Mouse (Mus musculus) kidney, postnatal 25 days (tissue): ENCODE measurements around the gene Snai1.

Experiments used
- DNase-seq, 2 experiments: peaks; one replicate each; pipeline ENCODE4 v3.0.0; 2021; ENCODE audit warnings: mixed read lengths in 2 of 2

Snai1 gene

GRCm38 (mm10) chr2:167519606-167520252, 18.3 kb upstream of the Snai1 start:
- DNase-seq: no peak

DNA sequence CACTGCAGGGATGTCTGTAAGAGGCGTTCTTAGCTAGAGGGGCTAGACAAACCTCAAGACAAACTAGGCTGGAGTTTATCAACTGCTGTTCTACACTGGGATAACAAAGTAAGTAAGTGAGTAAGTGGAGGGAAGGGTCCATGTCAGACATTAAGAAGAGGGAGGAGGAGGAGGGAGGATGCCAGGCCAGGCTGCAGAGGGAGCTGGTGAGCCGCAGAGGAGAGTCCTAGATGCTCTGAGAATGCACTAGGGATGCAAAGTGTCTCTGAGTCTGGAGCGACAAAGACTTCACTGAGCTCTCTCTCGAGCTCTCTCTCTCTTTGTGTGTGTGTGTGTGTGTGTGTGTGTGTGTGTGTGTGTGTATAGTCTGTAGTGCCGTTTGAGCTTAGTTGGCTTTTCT, 9.7 kb upstream of the Snai1 start:
- peak in 1 of 2 experiments; percentile 38 for DNase-seq

GRCm38 (mm10) chr2:167529935-167530513, 8.0 kb upstream of the Snai1 start:
- DNase-seq: no peak

GRCm38 (mm10) chr2:167530536-167530935, 7.5 kb upstream of the Snai1 start:
- no peak for DNase-seq

DNA sequence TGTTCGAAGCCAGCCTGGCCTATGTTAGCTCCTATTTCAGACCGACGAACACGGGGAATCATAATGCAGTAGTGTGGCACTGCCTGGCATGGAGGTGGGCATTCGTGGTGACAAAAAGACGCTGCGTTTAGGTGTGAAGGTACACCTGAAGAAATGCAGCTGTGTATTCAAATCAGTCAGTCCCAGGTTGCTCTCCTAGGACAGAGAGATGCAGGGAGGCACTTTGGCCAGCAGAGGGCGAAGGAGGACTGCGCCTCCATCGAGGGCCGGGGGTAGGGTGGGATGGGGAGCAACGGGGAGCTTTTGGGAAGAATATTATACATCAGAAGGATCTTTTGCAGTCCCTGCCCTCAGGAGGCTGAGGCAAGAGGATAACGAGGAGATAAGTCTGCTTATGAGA, 5.9 kb upstream of the Snai1 start:
- peak in 1 of 2 experiments; percentile 58 for DNase-seq

GRCm38 (mm10) chr2:167533880-167534279, 4.1 kb upstream of the Snai1 start:
- no peak for DNase-seq

- DNase-seq: no peak
These were observed 1.6 kb upstream of the Snai1 start for GRCm38 (mm10) chr2:167536320-167536945.

DNA sequence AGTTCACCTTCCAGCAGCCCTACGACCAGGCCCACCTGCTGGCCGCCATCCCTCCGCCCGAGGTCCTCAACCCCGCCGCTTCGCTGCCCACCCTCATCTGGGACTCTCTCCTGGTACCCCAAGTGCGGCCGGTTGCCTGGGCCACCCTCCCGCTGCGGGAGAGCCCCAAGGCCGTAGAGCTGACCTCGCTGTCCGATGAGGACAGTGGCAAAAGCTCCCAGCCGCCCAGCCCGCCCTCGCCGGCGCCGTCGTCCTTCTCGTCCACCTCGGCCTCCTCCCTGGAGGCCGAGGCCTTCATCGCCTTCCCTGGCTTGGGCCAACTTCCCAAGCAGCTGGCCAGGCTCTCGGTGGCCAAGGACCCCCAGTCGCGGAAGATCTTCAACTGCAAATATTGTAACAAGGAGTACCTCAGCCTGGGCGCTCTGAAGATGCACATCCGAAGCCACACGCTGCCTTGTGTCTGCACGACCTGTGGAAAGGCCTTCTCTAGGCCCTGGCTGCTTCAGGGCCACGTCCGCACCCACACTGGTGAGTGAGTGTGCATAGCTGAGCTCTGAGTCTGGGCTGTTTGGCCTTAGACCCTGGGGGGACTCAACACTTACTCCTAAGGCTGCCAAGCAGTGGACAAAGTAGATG, 794 bp downstream of the Snai1 start:
- DNase-seq: no peak

- no peak for DNase-seq
These were observed 1.8 kb downstream of the Snai1 start for GRCm38 (mm10) chr2:167539536-167540476.

DNA sequence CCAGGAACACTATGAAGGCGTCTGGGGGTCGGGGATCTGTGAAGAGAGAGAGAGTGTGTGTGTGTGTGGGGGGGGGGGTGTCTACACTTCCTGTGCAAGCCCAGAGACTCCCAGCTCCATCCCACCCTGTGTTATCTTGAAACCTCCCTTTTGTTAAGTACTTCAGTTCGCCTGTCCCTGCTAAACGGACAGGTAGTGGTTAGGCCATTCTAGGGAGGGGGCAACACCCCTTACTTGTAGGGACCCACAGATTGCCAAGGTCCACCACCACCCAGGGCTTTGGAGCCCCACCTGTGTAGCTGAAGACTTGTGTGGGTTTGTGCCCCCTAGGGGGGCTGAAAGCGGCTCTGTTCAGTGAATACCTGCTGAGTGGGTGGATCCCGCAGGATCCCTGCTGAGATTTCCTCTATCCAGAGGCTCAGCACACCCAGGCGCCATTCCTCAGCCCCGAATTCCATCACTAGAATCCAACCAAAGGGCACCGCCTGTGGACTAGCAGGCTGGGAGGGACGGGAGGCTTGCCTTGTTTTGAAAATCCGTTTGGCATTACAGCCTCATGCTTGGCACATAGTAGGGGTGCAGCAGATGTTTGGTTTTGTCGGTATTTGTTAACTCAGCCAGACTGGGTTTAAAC, 2.6 kb downstream of the Snai1 start:
- no peak for DNase-seq

GRCm38 (mm10) chr2:167541324-167541723, 3.3 kb downstream of the Snai1 start:
- no peak for DNase-seq

DNA sequence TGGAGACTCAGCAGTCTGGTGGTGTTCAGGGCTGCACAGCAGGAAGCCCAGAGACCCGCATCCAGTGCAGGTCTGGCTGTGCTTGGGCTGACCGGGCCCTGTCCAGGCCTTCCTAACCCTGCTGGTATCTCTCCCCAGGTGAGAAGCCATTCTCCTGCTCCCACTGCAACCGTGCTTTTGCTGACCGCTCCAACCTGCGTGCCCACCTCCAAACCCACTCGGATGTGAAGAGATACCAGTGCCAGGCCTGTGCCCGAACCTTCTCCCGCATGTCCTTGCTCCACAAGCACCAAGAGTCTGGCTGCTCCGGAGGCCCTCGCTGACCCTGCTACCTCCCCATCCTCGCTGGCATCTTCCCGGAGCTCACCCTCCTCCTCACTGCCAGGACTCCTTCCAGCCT, 3.8 kb downstream of the Snai1 start:
- DNase-seq: no peak

DNA sequence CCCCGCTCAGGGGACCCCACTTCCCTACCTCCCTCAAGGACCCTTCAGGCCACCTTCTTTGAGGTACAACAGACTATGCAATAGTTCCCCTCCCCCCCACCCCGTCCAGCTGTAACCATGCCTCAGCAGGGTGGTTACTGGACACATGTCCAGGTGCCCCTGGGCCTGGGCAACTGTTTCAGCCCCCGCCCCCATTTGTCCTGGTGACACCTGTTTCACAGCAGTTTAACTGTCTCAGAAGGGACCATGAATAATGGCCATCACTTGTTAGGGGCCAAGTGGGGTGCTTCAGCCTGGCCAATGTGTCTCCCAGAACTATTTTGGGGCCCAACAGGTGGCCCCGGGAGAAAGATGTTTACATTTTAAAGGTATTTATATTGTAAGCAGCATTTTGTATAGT, 4.4 kb downstream of the Snai1 start:
- DNase-seq: no peak

GRCm38 (mm10) chr2:167543121-167544003, 5.4 kb downstream of the Snai1 start:
- peak; percentile 74 to 88 for DNase-seq

GRCm38 (mm10) chr2:167544004-167544356, 6.0 kb downstream of the Snai1 start:
- peak in 1 of 2 experiments; percentile 49 for DNase-seq

GRCm38 (mm10) chr2:167544456-167544855, 6.5 kb downstream of the Snai1 start:
- DNase-seq: no peak

- no peak for DNase-seq
These were observed 8.6 kb downstream of the Snai1 start for GRCm38 (mm10) chr2:167546447-167547195.

GRCm38 (mm10) chr2:167547444-167547843, 9.4 kb downstream of the Snai1 start:
- no peak for DNase-seq

GRCm38 (mm10) chr2:167548961-167549360, 11.0 kb downstream of the Snai1 start:
- no peak for DNase-seq

DNA sequence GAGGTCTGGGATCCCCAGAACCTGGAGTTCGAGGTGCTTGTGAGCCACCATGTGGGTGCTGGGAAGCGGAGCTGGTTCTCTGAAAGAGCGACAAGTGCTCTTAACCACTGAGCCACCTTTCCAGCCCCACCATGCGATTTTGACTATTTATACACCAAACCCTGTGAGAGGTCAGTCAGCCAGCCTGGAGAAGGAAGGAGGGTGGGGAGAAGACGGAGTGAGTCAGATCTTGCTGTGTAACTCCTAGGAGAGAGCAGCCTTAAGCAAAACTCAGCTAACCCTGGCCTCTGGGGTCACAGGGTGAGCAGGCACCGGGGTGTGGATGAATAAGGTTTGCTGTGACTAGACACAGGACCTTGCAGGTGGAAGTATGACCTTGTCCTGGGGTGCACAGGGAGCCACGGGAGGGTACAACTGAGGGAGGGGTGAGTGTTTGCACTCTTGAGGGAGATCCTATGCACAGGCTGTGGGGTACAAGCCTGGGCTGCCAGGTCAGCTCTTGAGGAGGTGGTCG, 12.4 kb downstream of the Snai1 start:
- DNase-seq: no peak
